Mouse (Mus musculus) gastrocnemius, postnatal 14 days (tissue): ENCODE data around the gene Mybph. TPM values are rescaled to one million over a fixed set of nuclear protein-coding genes. Genes with fewer than 3 reads are reported as not detected.
A peak's percentile ranks its signal among the peaks of the same experiment; 100 is the strongest.

Experiments
- DNase-seq: peaks from one replicate; pipeline ENCODE4 v3.0.0; 2021; ENCODE audit warnings: mixed read lengths
- intact Hi-C: fragments of 180-260 bp; cut with DNase I; formaldehyde crosslinking; loops from one replicate; pipeline ENCODE4 v1.15.1; 2025; ENCODE audit warnings: low total_unique reads
- total RNA-seq, 2 experiments: library from RNA; stranded (reverse); gene quantifications; 2 replicates each; pipeline ENCODE4 v1.2.3; 2021

Mybph gene
- total RNA-seq, 2 experiments from 2014 or later, result 716 to 830 TPM

DNA sequence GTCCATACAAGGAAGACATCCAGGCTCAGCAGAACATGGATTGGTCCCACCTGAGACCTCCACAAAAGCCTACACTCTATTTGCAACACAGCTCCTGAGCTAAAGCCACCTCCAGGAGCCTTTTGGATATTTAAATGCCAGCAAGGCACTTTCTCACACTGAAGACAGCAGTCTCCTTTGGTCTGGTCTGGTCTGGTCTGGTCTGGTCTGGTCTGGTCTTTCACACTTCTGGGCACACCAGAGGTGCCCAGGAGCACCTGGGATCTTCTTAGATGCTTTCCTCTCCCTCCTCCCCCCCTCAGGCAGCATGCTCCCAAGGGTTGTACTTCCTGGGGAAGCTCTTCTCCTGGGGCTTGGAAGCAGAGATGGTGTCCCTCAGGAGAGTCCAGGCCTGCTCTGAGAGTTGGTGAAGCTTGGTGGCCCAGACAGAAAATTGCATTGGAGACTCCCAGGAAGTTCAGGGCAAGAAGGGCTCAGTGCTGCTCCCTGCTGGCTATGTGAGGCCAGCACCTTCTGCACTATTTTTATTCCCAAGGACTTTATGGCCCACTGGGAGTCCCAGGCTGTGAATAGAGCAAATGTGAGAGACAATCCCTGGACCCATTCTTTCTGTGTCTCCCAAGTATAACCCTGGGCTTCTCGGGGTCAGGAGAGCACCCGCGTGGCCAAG is 8.6 kb downstream of the Mybph start:
- DNase-seq, result peak; percentile 63
- intact Hi-C loops, result loop anchor here (5.0 kb wide), 2 partner anchors 35 to 120 kb away; partner anchors contain the start of gene Adora1

DNA sequence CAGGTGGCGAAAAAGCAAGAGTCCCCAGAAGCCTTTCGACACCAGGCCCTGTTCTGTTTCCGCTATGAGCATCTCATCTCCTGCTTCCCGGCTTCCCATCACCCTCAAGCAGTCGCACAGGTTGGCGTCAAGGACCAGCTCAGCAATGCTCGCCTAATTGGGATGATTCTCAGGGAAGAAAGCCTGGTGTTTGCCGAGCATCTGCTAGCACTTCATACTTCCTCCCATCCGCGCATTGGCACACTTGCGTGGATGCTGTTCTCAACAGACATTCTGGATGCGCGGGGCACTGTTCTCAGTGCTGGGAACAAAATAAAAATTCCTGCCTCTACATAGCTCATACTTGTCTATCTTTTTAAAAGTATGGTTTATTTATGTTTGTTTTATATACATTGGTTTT is 11.0 kb downstream of the Mybph start:
- intact Hi-C loops, result loop anchor here (5.0 kb wide), 2 partner anchors 33 to 118 kb away; partner anchors contain the start of gene Adora1

DNA sequence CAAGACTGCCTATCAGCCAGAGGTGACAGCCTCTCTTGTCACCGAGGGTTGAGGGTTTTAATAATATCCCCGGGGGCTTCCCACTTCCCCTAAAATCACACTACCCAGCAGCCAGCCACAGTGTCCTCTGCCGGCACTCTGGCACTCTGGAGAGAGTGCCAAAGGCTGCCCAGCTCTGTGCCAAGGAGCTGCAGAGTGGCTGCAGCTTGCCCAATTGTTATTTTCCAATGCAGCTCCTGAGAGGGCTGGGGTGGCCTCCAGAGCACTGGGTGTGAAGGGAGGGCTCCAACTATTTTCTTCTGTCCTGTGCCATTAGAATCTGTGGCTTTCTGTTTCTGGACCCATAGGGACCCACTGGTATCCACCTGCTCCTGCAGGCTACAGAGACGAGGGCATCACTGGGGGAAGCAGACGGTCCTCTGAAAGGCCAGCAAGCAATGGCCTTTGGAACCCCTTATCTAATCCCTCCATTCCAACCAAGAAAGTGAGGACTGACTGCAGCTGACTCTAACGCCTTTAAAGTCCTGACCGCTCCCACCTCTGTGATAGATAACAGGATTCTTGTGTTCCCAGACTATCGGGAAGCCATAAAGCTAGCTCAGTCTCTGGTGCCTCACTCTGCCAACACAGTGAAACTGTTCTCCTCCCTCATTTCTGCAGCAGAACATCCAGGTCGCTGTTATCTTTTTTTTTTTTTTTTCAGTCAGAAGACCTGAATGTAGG is 12.2 kb downstream of the Mybph start:
- peak; percentile 38 for DNase-seq
- intact Hi-C loops, result no loop called here

More for the DNA sequence above, 11.0 kb downstream of the Mybph start:
- DNase-seq, result no peak

DNA sequence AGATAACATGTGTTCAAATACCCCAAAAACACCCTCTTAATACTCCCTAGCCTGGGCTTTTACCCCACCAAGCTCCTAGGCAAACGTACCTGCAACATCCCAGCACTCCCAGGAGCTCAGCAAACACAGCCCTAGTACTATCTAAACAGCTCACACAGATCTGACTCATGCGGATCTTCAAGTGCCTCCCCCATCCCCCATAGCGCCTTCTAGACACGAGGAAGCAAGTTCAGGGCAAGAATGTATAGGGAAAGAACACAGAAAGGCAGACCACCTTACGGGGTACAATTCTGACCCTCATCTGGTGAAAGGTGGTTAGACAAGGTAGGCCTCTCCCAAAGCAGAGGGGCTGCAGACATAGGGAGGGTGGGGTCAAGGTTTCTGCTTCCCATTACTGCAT is 12.8 kb downstream of the Mybph start:
- intact Hi-C loops, result no loop called here
- no peak for DNase-seq

DNA sequence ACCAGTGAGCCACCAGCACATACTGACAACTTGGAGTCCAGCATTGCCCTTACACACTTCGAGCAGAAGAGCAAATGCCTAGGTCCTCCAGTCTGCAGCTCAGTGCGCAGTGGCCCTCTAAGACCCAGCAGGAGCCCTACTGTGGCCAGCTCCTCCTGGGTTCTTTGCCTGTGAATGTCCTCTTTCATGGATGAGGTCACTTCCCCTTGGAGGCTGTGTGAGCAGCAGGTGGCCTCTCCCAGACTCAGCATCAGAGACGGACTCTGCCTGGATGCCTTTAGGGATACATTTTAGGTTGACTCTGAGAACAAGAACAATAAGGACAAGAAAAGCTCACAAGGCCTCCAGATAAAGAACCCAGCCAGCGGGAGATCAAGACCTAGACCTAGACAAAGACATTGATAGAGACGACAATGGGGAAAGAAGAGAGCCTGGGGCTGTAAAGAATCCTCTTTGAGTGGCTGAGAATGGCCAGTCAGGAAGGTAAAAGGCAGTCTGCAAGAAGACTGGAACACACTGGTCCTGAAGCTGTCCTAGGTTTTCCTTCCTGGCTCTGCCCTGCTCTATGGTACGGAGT is 17.0 kb downstream of the Mybph start:
- intact Hi-C loops, result no loop called here

DNA sequence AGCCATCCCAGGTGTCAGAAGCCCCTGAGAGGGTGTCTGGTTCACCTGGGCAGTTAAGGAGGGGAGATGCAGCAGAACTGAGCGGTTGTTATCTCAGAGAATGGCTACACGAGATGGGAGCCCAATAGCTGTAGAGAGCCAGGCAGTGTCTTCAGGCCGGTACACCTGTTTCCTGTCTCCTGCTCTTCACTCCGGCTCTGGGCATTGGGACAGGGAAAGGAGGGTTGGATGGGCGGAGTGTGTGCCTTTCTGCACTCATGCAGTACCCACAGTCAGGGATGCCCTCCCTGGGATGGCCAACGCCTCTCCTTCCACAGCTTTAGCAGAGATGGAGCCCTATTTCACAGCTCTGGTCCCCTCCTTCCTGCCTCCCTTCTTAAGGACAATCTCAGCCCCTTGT is 17.8 kb downstream of the Mybph start:
- no peak for DNase-seq
- intact Hi-C loops, result no loop called here

More for the DNA sequence above, 17.0 kb downstream of the Mybph start:
- no peak for DNase-seq

DNA sequence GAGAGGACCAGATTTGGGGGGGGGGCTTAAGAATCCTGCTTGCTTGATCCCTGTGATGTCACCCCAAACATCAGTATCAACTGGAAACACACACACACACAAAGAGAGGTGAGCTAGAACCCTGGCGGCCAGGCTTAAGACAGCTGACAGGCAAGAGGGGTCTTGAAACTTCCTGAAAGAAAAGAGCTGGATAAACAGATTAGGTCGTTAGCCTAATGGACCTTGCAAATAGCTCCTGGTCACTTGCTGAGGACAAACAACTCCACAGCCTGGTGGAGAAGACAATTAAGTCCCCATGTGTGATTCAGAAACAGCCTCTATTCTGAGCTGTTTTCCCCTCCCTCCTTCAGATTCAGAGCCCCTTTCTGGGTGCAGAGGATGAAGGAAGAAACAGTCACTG is 18.4 kb downstream of the Mybph start:
- intact Hi-C loops, result no loop called here
- DNase-seq, result no peak

DNA sequence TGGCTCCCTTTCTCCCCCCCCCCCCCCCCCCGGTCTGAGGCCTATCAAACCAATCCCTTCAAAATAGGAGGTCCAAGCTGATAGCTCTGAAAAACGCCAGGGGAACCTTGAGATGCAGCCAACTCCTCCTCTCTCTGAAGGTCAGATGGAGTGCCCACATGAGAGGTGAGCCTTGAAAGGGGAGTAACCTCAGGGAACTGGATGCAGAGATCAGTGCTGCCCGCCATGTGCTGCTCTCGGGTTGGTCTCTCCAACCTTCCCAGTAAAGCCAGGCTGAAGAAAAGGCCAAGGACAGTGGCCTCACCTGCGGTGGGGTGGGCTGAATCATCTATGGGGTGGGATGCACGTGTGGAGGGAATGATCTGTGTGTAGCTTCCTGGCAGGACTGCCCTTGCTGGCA is 19.1 kb downstream of the Mybph start:
- no peak for DNase-seq
- intact Hi-C loops, result no loop called here

DNA sequence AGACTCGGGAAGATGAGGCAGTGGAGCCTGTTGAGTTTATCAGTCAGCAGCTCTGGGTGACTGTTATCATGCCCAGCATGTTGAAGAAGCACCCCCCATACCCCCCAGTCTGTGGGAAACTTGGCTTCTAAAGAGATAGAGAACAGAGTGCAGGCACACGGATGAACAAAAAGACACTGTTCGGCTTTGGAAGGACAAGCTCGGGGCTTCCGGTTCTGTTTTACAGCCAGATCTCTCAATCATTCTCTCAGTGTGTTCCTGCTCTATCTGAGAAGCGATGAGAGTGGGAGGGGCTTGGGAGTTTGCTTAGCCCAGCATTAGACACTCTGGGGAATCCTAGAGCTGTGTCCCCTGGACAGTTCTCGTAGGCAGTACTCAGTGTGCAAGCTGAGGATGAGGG is 20.2 kb downstream of the Mybph start:
- DNase-seq, result no peak
- intact Hi-C loops, result no loop called here

DNA sequence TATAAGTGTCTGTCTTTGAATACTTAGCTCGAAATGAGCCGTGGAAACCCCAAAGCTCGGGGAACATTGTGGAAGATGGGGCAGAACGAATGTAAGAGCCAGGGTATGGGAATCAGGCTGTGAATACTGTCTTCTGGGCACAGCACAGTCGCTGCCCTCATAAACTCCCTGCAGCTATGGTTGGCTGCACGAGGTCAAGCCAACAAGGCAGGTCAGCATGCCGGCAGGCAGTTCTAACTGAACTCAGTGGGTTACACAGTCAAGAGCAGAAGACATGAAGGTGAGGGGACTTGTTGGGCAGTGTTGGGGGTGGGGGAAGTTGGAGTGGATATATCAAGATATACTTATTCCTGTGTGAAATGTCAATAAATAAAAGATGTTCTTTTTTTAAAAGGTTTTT is 21.8 kb downstream of the Mybph start:
- DNase-seq, result no peak
- intact Hi-C loops, result no loop called here

DNA sequence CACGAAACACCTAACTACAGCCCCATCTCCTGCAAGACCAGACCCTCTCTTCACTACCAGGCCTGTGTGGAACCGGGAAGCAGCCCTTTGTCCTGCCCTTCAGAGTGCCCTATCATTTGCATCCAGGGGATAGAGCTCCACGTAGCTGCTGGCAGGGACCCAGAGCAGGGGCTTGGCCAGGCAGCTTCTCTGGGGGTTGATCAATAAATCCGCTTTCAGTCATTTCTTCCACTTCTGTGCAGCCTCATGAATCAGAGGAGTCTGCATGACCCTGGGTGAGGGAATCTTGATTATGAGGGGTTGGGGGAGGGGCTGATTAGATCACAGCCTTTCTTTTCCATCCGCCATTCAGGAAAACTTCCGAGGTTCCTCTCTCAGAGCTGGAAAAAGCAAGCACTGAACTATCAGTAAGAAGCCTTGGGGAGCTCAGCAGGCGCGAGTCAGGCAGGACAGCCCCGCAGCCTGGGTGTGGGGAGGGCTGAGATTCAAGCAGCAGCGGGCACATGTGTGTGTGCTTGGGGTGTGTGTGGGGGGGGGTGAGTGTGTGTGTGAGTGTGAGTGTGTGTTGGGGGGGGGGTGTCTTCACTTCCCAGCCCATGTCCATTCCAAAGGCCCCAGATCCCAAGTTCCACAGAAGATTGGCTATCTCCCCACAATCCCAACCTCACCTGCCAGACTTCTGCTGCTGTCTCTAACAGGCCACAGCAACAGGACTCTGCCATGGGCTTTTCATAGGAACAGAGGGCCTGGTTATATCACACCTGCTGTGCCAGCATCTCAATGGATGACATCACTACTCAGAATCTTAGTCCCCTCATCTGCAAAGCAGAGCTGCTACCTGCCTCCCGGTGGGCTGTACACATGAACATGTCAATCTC is 22.7 kb downstream of the Mybph start:
- no peak for DNase-seq
- intact Hi-C loops, result no loop called here

DNA sequence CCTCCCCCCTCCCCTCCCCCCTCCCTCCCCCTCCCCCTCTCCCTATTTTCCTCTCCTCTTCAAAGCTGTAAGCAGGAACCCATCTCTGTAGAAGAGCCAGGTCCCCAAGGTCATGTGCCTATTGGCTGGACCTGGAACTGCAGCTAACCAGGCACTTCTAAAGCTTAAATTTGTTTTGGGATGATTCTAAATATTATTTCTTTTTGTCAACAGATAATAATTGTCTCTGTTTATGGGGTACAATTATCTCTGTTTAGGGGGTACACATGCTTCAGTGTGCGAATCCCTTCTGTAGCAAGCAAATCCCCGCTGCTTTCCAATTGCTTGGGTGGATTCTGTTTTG is 23.4 kb downstream of the Mybph start:
- intact Hi-C loops, result no loop called here
- no peak for DNase-seq

DNA sequence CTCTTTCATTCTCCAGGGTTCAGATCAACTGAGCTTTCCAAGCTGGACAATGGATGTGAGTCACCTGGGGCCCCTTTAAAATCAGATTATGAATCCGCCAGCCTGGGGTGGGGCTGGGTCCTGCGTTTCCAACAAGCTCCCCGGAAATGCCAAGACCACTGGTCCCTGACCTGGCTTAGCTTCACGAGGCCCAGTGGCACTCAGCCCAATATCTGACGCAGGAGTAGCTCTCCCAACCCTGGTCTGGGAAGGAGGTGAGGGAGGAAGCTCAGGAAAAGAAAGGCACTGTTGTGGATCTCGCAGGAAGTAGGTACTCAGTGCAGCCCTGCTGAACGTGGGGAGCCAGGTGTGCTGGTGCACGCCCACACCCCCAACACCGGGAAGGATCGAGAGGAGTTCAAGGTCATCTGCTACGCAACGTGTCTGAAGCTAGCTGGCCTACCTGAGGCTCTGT is 23.8 kb downstream of the Mybph start:
- intact Hi-C loops, result no loop called here
- DNase-seq, result no peak

DNA sequence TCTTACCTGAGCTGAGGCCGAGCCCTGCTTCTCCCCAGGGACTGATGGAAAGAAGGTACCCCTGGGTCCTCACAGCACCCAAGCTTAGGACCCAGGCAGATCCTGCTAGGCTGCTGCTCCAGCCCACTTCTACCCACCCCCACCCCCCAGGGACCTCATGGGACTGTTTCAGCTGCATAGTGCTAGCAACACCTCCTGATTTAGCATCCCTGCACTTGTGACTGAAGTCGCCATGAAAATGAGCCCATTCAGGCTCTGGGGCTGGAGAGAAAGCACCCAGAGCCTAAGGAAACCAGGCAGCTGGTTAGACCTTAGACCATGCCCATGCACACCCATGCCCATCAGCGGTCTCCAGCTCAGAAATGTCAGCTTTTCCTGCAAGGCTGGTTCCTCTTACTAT is 24.7 kb downstream of the Mybph start:
- no peak for DNase-seq
- intact Hi-C loops, result no loop called here

DNA sequence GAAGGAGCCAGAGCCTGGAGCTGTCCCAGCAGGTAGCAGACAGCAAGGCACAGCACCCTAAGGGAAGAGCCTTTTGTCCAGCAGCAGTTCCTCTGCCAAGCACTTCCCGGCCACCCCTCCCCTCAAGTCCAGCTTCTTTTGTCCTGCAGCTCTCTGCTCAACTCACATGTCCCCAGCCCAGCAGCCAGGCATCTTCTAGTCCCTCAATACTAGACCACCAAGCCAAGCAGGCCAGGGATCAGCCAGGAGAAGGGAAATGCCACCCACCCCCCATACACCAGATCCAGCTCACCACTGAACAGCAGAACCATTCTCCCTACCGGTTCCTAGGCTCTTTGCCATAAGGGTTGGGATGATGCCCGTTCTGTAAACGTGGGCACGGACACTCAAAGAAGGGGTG is 26.4 kb downstream of the Mybph start:
- intact Hi-C loops, result no loop called here
- no peak for DNase-seq

DNA sequence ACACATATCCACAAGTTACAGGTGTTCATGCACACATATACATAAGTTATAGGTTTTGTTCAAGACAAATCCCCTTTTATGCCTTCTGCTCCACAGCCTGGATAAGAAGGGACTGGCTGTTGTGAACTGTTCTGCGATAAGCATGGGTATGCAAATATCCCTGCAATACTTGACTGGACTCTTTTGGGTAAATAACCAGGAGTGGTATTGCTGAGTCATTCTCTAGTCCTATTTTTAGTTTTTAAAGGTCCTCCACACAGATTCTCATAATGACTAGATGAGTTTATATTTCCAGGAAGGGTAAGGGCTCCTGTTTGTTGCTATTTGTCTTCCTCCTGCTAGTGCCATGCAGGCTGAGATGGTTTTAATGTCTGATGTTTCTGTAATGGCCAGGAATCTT is 27.9 kb downstream of the Mybph start:
- intact Hi-C loops, result no loop called here
- no peak for DNase-seq

DNA sequence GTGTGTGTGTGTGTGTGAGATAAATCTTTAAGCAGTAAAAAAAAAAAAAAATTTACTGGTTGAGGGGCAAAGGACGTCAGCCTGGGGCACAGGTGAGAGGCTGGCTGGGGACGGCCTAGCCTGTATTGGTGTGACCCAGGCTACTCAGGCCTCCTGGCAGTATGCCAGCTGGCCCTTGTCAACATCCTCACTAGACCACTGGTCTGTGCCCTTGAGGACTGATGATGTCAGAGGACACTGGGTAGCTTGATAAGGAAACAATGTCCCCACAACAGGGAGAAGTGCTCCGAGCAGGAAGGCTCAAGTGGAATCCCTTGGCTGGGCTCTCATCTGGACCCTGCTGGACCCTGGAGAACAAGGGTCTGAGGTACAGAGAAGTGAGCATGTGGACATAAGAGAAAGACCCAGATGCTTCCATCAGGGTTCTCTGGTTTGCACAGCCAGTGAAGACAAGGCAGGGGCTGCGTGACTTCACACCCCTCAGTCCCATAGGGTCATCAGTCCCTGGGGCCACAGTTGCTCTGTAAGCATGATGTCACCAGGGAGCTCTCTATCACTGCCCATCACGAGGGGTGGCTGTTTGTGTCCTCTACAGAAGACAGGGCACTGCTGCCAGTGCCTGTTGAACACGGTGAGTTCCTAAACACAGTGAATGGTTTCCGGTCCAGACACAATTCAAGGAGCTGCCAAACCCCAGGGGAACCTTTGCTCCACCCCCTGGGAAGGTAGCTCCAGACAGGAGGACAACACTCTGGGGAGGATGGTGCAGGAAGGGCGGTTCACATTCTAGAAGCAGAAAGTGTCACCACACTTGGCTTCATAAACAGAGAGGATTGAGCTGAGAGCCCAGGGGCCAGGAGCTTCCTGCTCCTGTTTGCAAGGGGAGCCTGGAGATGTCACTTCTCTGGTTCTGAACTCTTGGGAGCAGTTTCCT is 29.1 kb downstream of the Mybph start:
- no peak for DNase-seq
- intact Hi-C loops, result no loop called here

DNA sequence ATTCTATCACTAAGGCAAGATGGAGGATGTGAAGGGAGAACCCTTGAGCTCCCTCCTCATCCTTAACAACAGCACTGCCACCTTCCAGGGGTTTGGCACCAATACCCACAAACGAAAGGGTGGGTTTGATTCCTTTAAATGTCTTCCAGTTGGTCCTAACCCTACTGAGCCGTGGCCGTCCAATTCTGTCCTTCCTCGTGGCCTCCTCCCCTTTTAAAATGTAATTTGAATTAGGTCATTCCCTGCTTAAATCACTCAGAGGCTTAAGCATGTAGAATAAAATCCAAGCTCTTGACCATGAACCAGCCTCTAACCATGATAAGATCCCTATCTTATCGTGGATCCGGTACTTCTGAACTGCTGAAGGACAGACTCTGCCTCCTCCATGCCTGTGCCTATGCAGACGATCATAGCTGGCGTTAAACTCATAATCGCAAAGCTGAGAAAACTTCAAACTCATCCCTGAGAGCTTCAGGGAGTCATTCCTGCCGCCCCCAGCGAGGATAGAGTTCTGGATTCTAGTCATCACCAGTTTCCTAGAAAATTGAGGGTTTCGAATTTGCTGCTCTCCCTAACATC is 31.5 kb downstream of the Mybph start:
- intact Hi-C loops, result no loop called here
- no peak for DNase-seq

DNA sequence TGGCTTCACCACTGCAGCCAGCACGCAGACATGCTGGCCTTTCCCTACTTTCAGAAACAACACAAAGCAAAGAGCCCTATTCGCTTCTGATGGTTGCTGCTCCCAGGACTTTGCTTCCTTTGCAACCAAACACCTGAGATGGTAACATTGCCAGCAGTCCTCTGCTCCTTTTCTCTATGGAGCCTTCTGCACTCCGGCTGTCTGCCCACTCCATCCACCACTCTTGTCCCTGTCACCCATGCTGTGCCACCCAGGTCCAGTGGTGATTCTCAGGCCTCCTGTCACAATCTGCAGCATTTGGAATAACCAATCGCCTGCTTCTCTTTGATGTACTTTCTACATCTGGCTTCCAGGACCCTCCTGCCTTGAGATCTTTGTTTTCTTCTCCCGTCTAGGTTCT is 32.1 kb downstream of the Mybph start:
- intact Hi-C loops, result no loop called here
- no peak for DNase-seq
